9 mouse cellular contexts compared by ENCODE assay signal in genomic region chr13:70883891-70884890, GRCm38 (mm10). TPM values are rescaled to one million over a fixed set of nuclear protein-coding genes. Genes with fewer than 3 reads are reported as not detected.
DNase-seq lines count a peak whose midpoint lies in the region; ATAC-seq and TF ChIP-seq lines count a peak whose summit lies in the region.
"Had no signal": no experiment of that assay in that cellular context is flagged by ENCODE, and none has a peak within 500 bp of the region (broad histone marks: within the 10 kb centered on the region; RNA-seq: fewer than 3 reads in every experiment).

No protein-coding gene starts in this region.

- no peak overlapping the region for H3K4me2 ChIP-seq in neural tube, embryonic 11.5 days (ENCODE audit: low read depth)
- peak overlapping the region; percentile 45 for H3K4me2 ChIP-seq in heart, embryonic 12.5 days
- H3K4me2 ChIP-seq in midbrain, postnatal 0 days (ENCODE audit: low read depth, low read length, poor library complexity, severe bottlenecking): no peak overlapping the region

- no peaks in the 10 kb centered on the region for H3K27me3 ChIP-seq in neural tube, embryonic 11.5 days (ENCODE audit: control insufficient read depth, insufficient read depth, low read length)
- no peaks in the 10 kb centered on the region for H3K27me3 ChIP-seq in heart, embryonic 12.5 days (replicated peaks)
- no peaks in the 10 kb centered on the region for H3K27me3 ChIP-seq in midbrain, postnatal 0 days (ENCODE audit: insufficient read depth, low read length)

- H3K4me1 ChIP-seq in neural tube, embryonic 11.5 days (ENCODE audit: control insufficient read depth, insufficient read depth, low read length): no peaks in the 10 kb centered on the region
- peaks cover 30% of the 10 kb centered on the region for H3K4me1 ChIP-seq in heart, embryonic 12.5 days (replicated peaks)
- H3K4me1 ChIP-seq in midbrain, postnatal 0 days (ENCODE audit: insufficient read depth, low read length): no peaks in the 10 kb centered on the region

- no peaks in the 10 kb centered on the region for H3K36me3 ChIP-seq in neural tube, embryonic 11.5 days (ENCODE audit: control insufficient read depth, insufficient read depth, low read length)
- no peaks in the 10 kb centered on the region for H3K36me3 ChIP-seq in heart, embryonic 12.5 days
- no peaks in the 10 kb centered on the region for H3K36me3 ChIP-seq in midbrain, postnatal 0 days (ENCODE audit: insufficient read depth, low read length)

- DNase-seq in neural tube, embryonic 11.5 days (ENCODE audit: low spot score): peak; percentile 21
- no peak for DNase-seq in neural tube, embryonic 10.5 days (ENCODE audit: extremely low spot score, low spot score)
- DNase-seq in cerebellum, postnatal 4 days (ENCODE audit: low spot score in 2 of 2): peak; percentile 56 to 84
- DNase-seq in layer of hippocampus, adult 9-10 months (ENCODE audit: low spot score): peak; percentile 52
- peak; percentile 88 for DNase-seq in midbrain, postnatal 0 days (ENCODE audit: low spot score)
- DNase-seq in spleen, postnatal 36 days (ENCODE audit: low spot score in 2 of 2): no peak
- no peak for DNase-seq in thymus, postnatal 36 days

- no peak overlapping the region for H3K9ac ChIP-seq in neural tube, embryonic 11.5 days (ENCODE audit: low read length)
- H3K9ac ChIP-seq in heart, embryonic 12.5 days: no peak overlapping the region
- H3K9ac ChIP-seq in midbrain, postnatal 0 days (replicated peaks; ENCODE audit: low read length, poor library complexity, severe bottlenecking): no peak overlapping the region

- H3K27ac ChIP-seq in neural tube, embryonic 11.5 days (ENCODE audit: low read depth, low read length): no peak overlapping the region
- H3K27ac ChIP-seq in heart, embryonic 12.5 days (ENCODE audit: poor library complexity, severe bottlenecking): peak overlapping the region; percentile 79
- H3K27ac ChIP-seq in midbrain, postnatal 0 days (ENCODE audit: low read depth, low read length): 0 out of 2 replicates have a peak overlapping the region, but pooled peaks have one; percentile 55

- TF ChIP-seq CTCF in midbrain, postnatal 0 days (IDR thresholded peaks at IDR 0.05): no peak

- 81% methylated on average over 12 of the region's 12 CpGs for WGBS in neural tube, embryonic 11.5 days
- 37% methylated on average over 12 of the region's 12 CpGs for WGBS in heart, embryonic 12.5 days
- 54% methylated on average over 12 of the region's 12 CpGs for WGBS in midbrain, postnatal 0 days

- no peaks in the 10 kb centered on the region for H3K9me3 ChIP-seq in neural tube, embryonic 11.5 days (ENCODE audit: control insufficient read depth, low read length)
- no peaks in the 10 kb centered on the region for H3K9me3 ChIP-seq in heart, embryonic 12.5 days (replicated peaks)
- no peaks in the 10 kb centered on the region for H3K9me3 ChIP-seq in midbrain, postnatal 0 days (ENCODE audit: low read length)

- no peak overlapping the region for H3K4me3 ChIP-seq in neural tube, embryonic 11.5 days (ENCODE audit: low read depth, low read length)
- H3K4me3 ChIP-seq in heart, embryonic 12.5 days: no peak overlapping the region
- H3K4me3 ChIP-seq in midbrain, postnatal 0 days (ENCODE audit: low read depth, low read length): no peak overlapping the region

- no peak for ATAC-seq in neural tube, embryonic 11.5 days (ENCODE audit: insufficient read depth, low FRiP score, low TSS enrichment)
- ATAC-seq in heart, embryonic 12.5 days (ENCODE audit: insufficient number of reproducible peaks, low FRiP score): peak; percentile 85
- peak; percentile 83; the same call in 1 of the 2 replicates for ATAC-seq in midbrain, postnatal 0 days (ENCODE audit: low FRiP score)

RNA-seq across cellular contexts. Expression of gene Adamts16, which starts 42.6 kb away (rescaled TPM):
- 1.8 and 2.3 TPM in 2 replicates for polyA plus RNA-seq in neural tube, embryonic 11.5 days (2014; fragmentation: Nextera tagmentation; extraction: Ambion mirVana)
- polyA plus RNA-seq in heart, embryonic 12.5 days (2016; fragmentation: Nextera tagmentation; extraction: Ambion mirVana): 0.14 and 0.17 TPM in 2 replicates
- 4.8 and 5.6 TPM in 2 replicates for total RNA-seq in midbrain, postnatal 0 days (2014; rRNA removed)
- polyA plus RNA-seq in midbrain, postnatal 0 days (2015; fragmentation: Nextera tagmentation; extraction: Ambion mirVana): 2.0 and 2.2 TPM in 2 replicates
- total RNA-seq: hematopoietic stem cell, adult 5-6 weeks had no signal

Comparison
In these comparisons a context has a peak if more than half of its experiments do, and no peak if none do; other contexts are left out.
1. DNase-seq: peak in neural tube, embryonic 11.5 days (single experiment), cerebellum, postnatal 4 days (2 of 2), layer of hippocampus, adult 9-10 months (single experiment) and midbrain, postnatal 0 days (single experiment); none in neural tube, embryonic 10.5 days (single experiment), spleen, postnatal 36 days (0 of 2) and thymus, postnatal 36 days (0 of 2).